ENCODE assay signal across 10 mouse cellular contexts in genomic region chr5:103777446-103777845, GRCm38 (mm10).
DNase-seq lines count a peak whose midpoint lies in the region; ATAC-seq and TF ChIP-seq lines count a peak whose summit lies in the region.
"Had no signal": no experiment of that assay in that cellular context is flagged by ENCODE, and none has a peak within 500 bp of the region (broad histone marks: within the 10 kb centered on the region; RNA-seq: fewer than 3 reads in every experiment).

No protein-coding gene starts in this region.

- ATAC-seq in forebrain, postnatal 0 days: no peak
- ATAC-seq in lung, embryonic 14.5 days (ENCODE audit: insufficient read depth): no peak
- no peak for ATAC-seq in neural tube, embryonic 14.5 days (ENCODE audit: low read depth)
- ATAC-seq in megakaryocyte-erythroid progenitor cell, adult 5-6 weeks (replicated peaks; ENCODE audit: low FRiP score, low TSS enrichment, poor library complexity, severe bottlenecking): no peak

- peak overlapping the region; percentile 86 for H3K27ac ChIP-seq in forebrain, embryonic 10.5 days
- no peak overlapping the region for H3K27ac ChIP-seq in forebrain, postnatal 0 days (ENCODE audit: low read depth, low read length)
- H3K27ac ChIP-seq in lung, embryonic 14.5 days (ENCODE audit: low read depth): no peak overlapping the region
- H3K27ac ChIP-seq in limb, embryonic 10.5 days: peak overlapping the region; percentile 58; the same call in 1 of the 2 replicates
- no peak overlapping the region for H3K27ac ChIP-seq in neural tube, embryonic 14.5 days (ENCODE audit: low read depth, low read length)

- H3K27me3 ChIP-seq in forebrain, embryonic 10.5 days (ENCODE audit: poor library complexity, severe bottlenecking): no peaks in the 10 kb centered on the region
- no peaks in the 10 kb centered on the region for H3K27me3 ChIP-seq in forebrain, postnatal 0 days (ENCODE audit: insufficient read depth, low read length)
- H3K27me3 ChIP-seq in lung, embryonic 14.5 days (ENCODE audit: insufficient read depth, low read length): no peaks in the 10 kb centered on the region
- no peaks in the 10 kb centered on the region for H3K27me3 ChIP-seq in limb, embryonic 10.5 days (ENCODE audit: low read depth, poor library complexity, severe bottlenecking)
- no peaks in the 10 kb centered on the region for H3K27me3 ChIP-seq in neural tube, embryonic 14.5 days (ENCODE audit: control insufficient read depth, insufficient read depth, low read length)

- no peak overlapping the region for H3K4me2 ChIP-seq in forebrain, postnatal 0 days (ENCODE audit: low read depth)
- peak overlapping the region; percentile 48 for H3K4me2 ChIP-seq in lung, embryonic 14.5 days
- peak overlapping the region; percentile 45; the same call in 1 of the 2 replicates for H3K4me2 ChIP-seq in neural tube, embryonic 14.5 days (ENCODE audit: low read depth, low read length)

- H3K4me1 ChIP-seq in forebrain, embryonic 10.5 days: peaks cover 98% of the 10 kb centered on the region
- peaks cover 30% of the 10 kb centered on the region for H3K4me1 ChIP-seq in forebrain, postnatal 0 days (ENCODE audit: insufficient read depth)
- peaks cover 28% of the 10 kb centered on the region for H3K4me1 ChIP-seq in lung, embryonic 14.5 days (ENCODE audit: insufficient read depth)
- H3K4me1 ChIP-seq in limb, embryonic 10.5 days: peaks cover 69% of the 10 kb centered on the region
- peaks cover 30% of the 10 kb centered on the region for H3K4me1 ChIP-seq in neural tube, embryonic 14.5 days (ENCODE audit: control insufficient read depth, insufficient read depth, low read length)

- no peak for TF ChIP-seq CTCF in forebrain, postnatal 0 days (IDR thresholded peaks at IDR 0.05; ENCODE audit: low read depth)
- TF ChIP-seq CTCF in lung, embryonic 14.5 days (IDR thresholded peaks at IDR 0.05; ENCODE audit: low read depth): no peak

- no peaks in the 10 kb centered on the region for H3K9me3 ChIP-seq in forebrain, embryonic 10.5 days
- H3K9me3 ChIP-seq in forebrain, postnatal 0 days (ENCODE audit: low read length): no peaks in the 10 kb centered on the region
- H3K9me3 ChIP-seq in lung, embryonic 14.5 days (ENCODE audit: low read depth, low read length): no peaks in the 10 kb centered on the region
- no peaks in the 10 kb centered on the region for H3K9me3 ChIP-seq in limb, embryonic 10.5 days (replicated peaks)
- no peaks in the 10 kb centered on the region for H3K9me3 ChIP-seq in neural tube, embryonic 14.5 days (ENCODE audit: control insufficient read depth, low read length)

- H3K4me3 ChIP-seq in forebrain, embryonic 10.5 days: peak overlapping the region; percentile 44; the same call in 1 of the 2 replicates
- no peak overlapping the region for H3K4me3 ChIP-seq in forebrain, postnatal 0 days (ENCODE audit: low read depth, low read length)
- no peak overlapping the region for H3K4me3 ChIP-seq in lung, embryonic 14.5 days (ENCODE audit: low read depth, low read length)
- H3K4me3 ChIP-seq in limb, embryonic 10.5 days: no peak overlapping the region
- no peak overlapping the region for H3K4me3 ChIP-seq in neural tube, embryonic 14.5 days (ENCODE audit: low read depth, low read length)

- H3K36me3 ChIP-seq in forebrain, embryonic 10.5 days (replicated peaks): no peaks in the 10 kb centered on the region
- H3K36me3 ChIP-seq in forebrain, postnatal 0 days (ENCODE audit: insufficient read depth): no peaks in the 10 kb centered on the region
- H3K36me3 ChIP-seq in lung, embryonic 14.5 days (ENCODE audit: insufficient read depth): no peaks in the 10 kb centered on the region
- H3K36me3 ChIP-seq in limb, embryonic 10.5 days: no peaks in the 10 kb centered on the region
- H3K36me3 ChIP-seq in neural tube, embryonic 14.5 days (ENCODE audit: control insufficient read depth, insufficient read depth, low read length): no peaks in the 10 kb centered on the region

- no peak overlapping the region for H3K9ac ChIP-seq in forebrain, postnatal 0 days
- H3K9ac ChIP-seq in lung, embryonic 14.5 days: no peak overlapping the region
- no peak overlapping the region for H3K9ac ChIP-seq in neural tube, embryonic 14.5 days (replicated peaks; ENCODE audit: low read depth, low read length)

- no peak for DNase-seq in forebrain, embryonic 10.5 days (ENCODE audit: extremely low spot score, low spot score)
- DNase-seq in forebrain, postnatal 0 days: no peak
- DNase-seq in lung, embryonic 14.5 days: no peak
- no peak for DNase-seq in lung, postnatal 36 days
- DNase-seq in limb, embryonic 10.5 days (ENCODE audit: low spot score): no peak
- no peak for DNase-seq in Muller cell, postnatal 12 days (ENCODE audit: inconsistent ontology term)
- DNase-seq: cerebellum, adult 11-12 months; right cerebral cortex, postnatal 4 days had no signal

- 56% methylated on average over 4 of the region's 4 CpGs for WGBS in forebrain, embryonic 10.5 days
- 49% methylated on average over 4 of the region's 4 CpGs for WGBS in forebrain, postnatal 0 days
- whole genome bisulfite sequencing in lung, embryonic 14.5 days: 64% methylated on average over 4 of the region's 4 CpGs
- 74% methylated on average over 4 of the region's 4 CpGs for WGBS in limb, embryonic 10.5 days
- 37% methylated on average over 4 of the region's 4 CpGs for WGBS in neural tube, embryonic 14.5 days

Comparison
In these comparisons a context has a peak if more than half of its experiments do, and no peak if none do; other contexts are left out.
1. H3K27ac ChIP-seq: peak in forebrain, embryonic 10.5 days (single experiment) and limb, embryonic 10.5 days (single experiment); none in forebrain, postnatal 0 days (single experiment), lung, embryonic 14.5 days (single experiment) and neural tube, embryonic 14.5 days (single experiment).